Mouse (Mus musculus) small intestine, adult 2 months (tissue): ENCODE data around the gene Zfp335.

Source experiments
- CTCF ChIP-seq: fragments of 200-500 bp; IDR thresholded peaks from 2 replicates; pipeline ENCODE4 v1.5.1; 2012; ENCODE audit warnings: low read depth, mild to moderate bottlenecking, control low read depth, inconsistent platforms, low read length, moderate library complexity, mixed read lengths; ENCODE audit not compliant: insufficient replicate concordance, insufficient read length; ENCODE audit errors: extremely low read depth
- POLR2A ChIP-seq: fragments of 200-500 bp; IDR thresholded peaks from 2 replicates; pipeline ENCODE4 v1.6.1; 2012; ENCODE audit warnings: low read depth, mild to moderate bottlenecking, control low read depth, inconsistent platforms, low read length, moderate library complexity

DNA sequence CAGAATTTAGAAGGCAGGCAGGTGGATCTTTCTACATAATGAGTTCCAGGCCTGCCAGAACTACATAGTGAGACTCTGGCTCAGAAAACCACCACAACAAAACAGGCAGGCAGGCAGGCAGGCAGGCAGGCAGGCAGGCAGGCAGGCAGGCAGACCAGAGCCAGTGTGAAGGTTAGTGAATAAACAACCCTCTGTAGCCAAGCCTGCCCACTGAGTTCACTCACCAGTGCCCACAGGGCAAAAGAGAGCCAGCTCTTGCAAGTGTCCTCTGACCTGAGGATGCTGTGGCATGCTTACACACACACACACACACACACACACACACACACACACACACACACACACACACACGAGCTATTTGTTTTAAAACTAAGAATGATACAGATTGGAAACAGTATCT, 8.1 kb downstream of the Zfp335 start:
- no peak for TF ChIP-seq CTCF
- no peak for TF ChIP-seq POLR2A
